ENCODE assay signal across 8 mouse cellular contexts in genomic region chr19:6018142-6019089, GRCm38 (mm10). TPM values are rescaled to one million over a fixed set of nuclear protein-coding genes. Genes with fewer than 3 reads are reported as not detected.
A peak's percentile ranks its signal among the peaks of the same experiment; 100 is the strongest.
DNase-seq lines count a peak whose midpoint lies in the region; ATAC-seq lines count a peak whose summit lies in the region.

No protein-coding gene starts in this region.

- H3K36me3 ChIP-seq in forebrain, embryonic 10.5 days (replicated peaks), result no peaks in the 10 kb centered on the region
- H3K36me3 ChIP-seq in forebrain, embryonic 16.5 days (ENCODE audit: control insufficient read depth, insufficient read depth), result no peaks in the 10 kb centered on the region
- no peaks in the 10 kb centered on the region for H3K36me3 ChIP-seq in embryonic facial prominence, embryonic 10.5 days (replicated peaks)

- H3K4me2 ChIP-seq in forebrain, embryonic 16.5 days (ENCODE audit: low read length), result no peak overlapping the region

- no peak for ATAC-seq in forebrain, embryonic 16.5 days

- peaks cover 21% of the 10 kb centered on the region for H3K4me1 ChIP-seq in forebrain, embryonic 10.5 days
- peaks cover 12% of the 10 kb centered on the region for H3K4me1 ChIP-seq in forebrain, embryonic 16.5 days (replicated peaks; ENCODE audit: control insufficient read depth, insufficient read depth, low read length)
- peaks cover 24% of the 10 kb centered on the region for H3K4me1 ChIP-seq in embryonic facial prominence, embryonic 10.5 days

- H3K4me3 ChIP-seq in forebrain, embryonic 10.5 days, result no peak overlapping the region
- no peak overlapping the region for H3K4me3 ChIP-seq in forebrain, embryonic 16.5 days (replicated peaks; ENCODE audit: low read length)
- no peak overlapping the region for H3K4me3 ChIP-seq in embryonic facial prominence, embryonic 10.5 days

- DNase-seq in forebrain, embryonic 10.5 days (ENCODE audit: extremely low spot score, low spot score), result peak; percentile 85
- peak; percentile 93 for DNase-seq in adrenal gland, postnatal 10 days
- peak; percentile 87 for DNase-seq in embryonic facial prominence, embryonic 10.5 days (ENCODE audit: low spot score)
- peak; percentile 86 to 92 for DNase-seq in heart, postnatal 14 days
- DNase-seq in left cerebral cortex, adult 8-10 months (ENCODE audit: low spot score in 2 of 2), result peak; percentile 72 to 84
- peak; percentile 90 for DNase-seq in mesoderm, embryonic 11.5 days (ENCODE audit: low read depth, low spot score)
- DNase-seq in spleen, postnatal 36 days (ENCODE audit: low spot score in 2 of 2), result peak; percentile 82 to 89

- no peak overlapping the region for H3K9ac ChIP-seq in forebrain, embryonic 16.5 days (replicated peaks; ENCODE audit: low read depth, low read length)

- WGBS in forebrain, embryonic 10.5 days, result 32% methylated on average over 15 of the region's 15 CpGs
- 27% methylated on average over 15 of the region's 15 CpGs for WGBS in forebrain, embryonic 16.5 days
- WGBS in embryonic facial prominence, embryonic 10.5 days, result 31% methylated on average over 15 of the region's 15 CpGs

- H3K27ac ChIP-seq in forebrain, embryonic 10.5 days, result no peak overlapping the region
- no peak overlapping the region for H3K27ac ChIP-seq in forebrain, embryonic 16.5 days (ENCODE audit: low read length)
- no peak overlapping the region for H3K27ac ChIP-seq in embryonic facial prominence, embryonic 10.5 days (replicated peaks)

- H3K9me3 ChIP-seq in forebrain, embryonic 10.5 days, result no peaks in the 10 kb centered on the region
- H3K9me3 ChIP-seq in forebrain, embryonic 16.5 days (ENCODE audit: control insufficient read depth, low read length), result no peaks in the 10 kb centered on the region
- no peaks in the 10 kb centered on the region for H3K9me3 ChIP-seq in embryonic facial prominence, embryonic 10.5 days

- peaks cover 47% of the 10 kb centered on the region for H3K27me3 ChIP-seq in forebrain, embryonic 10.5 days (ENCODE audit: poor library complexity, severe bottlenecking)
- peaks cover 10% of the 10 kb centered on the region for H3K27me3 ChIP-seq in forebrain, embryonic 16.5 days (replicated peaks; ENCODE audit: control insufficient read depth, insufficient read depth, low read length)
- peaks cover 45% of the 10 kb centered on the region for H3K27me3 ChIP-seq in embryonic facial prominence, embryonic 10.5 days (replicated peaks; ENCODE audit: low read depth, poor library complexity, severe bottlenecking)

- intact Hi-C loops in heart, postnatal 14 days (cut with DNase I), result loop anchor here (1.0 to 5.0 kb wide), 2 partner anchors 53 to 96 kb away; partner anchors contain the start of gene Cdc42ep2

RNA-seq across cellular contexts. Expression of gene Capn1, which starts 2.7 kb away (rescaled TPM):
- polyA plus RNA-seq in forebrain, embryonic 10.5 days (2016; fragmentation: Nextera tagmentation; extraction: Ambion mirVana), result 2.5 and 3.0 TPM in 2 replicates
- polyA plus RNA-seq in forebrain, embryonic 16.5 days (2015; fragmentation: Nextera tagmentation; extraction: Ambion mirVana), result 1.3 and 2.2 TPM in 2 replicates
- total RNA-seq in adrenal gland, postnatal 10 days (2021), result 10 to 100 TPM; 31.3 to 40.0 TPM
- 2.9 and 3.2 TPM in 2 replicates for polyA plus RNA-seq in embryonic facial prominence, embryonic 10.5 days (2016; fragmentation: Nextera tagmentation; extraction: Ambion mirVana)
- 10 to 100 TPM; 31.7 to 36.8 TPM for total RNA-seq in heart, postnatal 14 days (2021)
- total RNA-seq in left cerebral cortex, adult 8-10 months (2022), result 10 to 100 TPM; 25.6 to 31.5 (median 28.0) TPM

RNA-seq across cellular contexts. Expression of gene Syvn1, which starts 28.0 kb away (rescaled TPM):
- polyA plus RNA-seq in forebrain, embryonic 10.5 days (2016; fragmentation: Nextera tagmentation; extraction: Ambion mirVana), result 30.8 and 32.2 TPM in 2 replicates
- 22.6 and 30.3 TPM in 2 replicates for polyA plus RNA-seq in forebrain, embryonic 16.5 days (2015; fragmentation: Nextera tagmentation; extraction: Ambion mirVana)
- total RNA-seq in adrenal gland, postnatal 10 days (2021), result 10 to 100 TPM; 40.5 to 43.7 TPM
- polyA plus RNA-seq in embryonic facial prominence, embryonic 10.5 days (2016; fragmentation: Nextera tagmentation; extraction: Ambion mirVana), result 34.5 and 38.1 TPM in 2 replicates
- 10 to 100 TPM; 17.5 to 18.9 TPM for total RNA-seq in heart, postnatal 14 days (2021)
- total RNA-seq in left cerebral cortex, adult 8-10 months (2022), result 10 to 100 TPM; 35.7 to 40.3 (median 37.6) TPM

RNA-seq across cellular contexts. Expression of gene Slc22a20, which starts 32.5 kb away (rescaled TPM):
- polyA plus RNA-seq in forebrain, embryonic 10.5 days (2016; fragmentation: Nextera tagmentation; extraction: Ambion mirVana), result not detected in 2 replicates
- polyA plus RNA-seq in forebrain, embryonic 16.5 days (2015; fragmentation: Nextera tagmentation; extraction: Ambion mirVana), result not detected in 2 replicates
- total RNA-seq in adrenal gland, postnatal 10 days (2021), result not detected
- polyA plus RNA-seq in embryonic facial prominence, embryonic 10.5 days (2016; fragmentation: Nextera tagmentation; extraction: Ambion mirVana), result not detected in 2 replicates
- total RNA-seq in heart, postnatal 14 days (2021), result not detected
- not detected for total RNA-seq in left cerebral cortex, adult 8-10 months (2022)

RNA-seq across cellular contexts. Expression of gene Mrpl49, which starts 39.2 kb away (rescaled TPM):
- 89.4 and 92.1 TPM in 2 replicates for polyA plus RNA-seq in forebrain, embryonic 10.5 days (2016; fragmentation: Nextera tagmentation; extraction: Ambion mirVana)
- polyA plus RNA-seq in forebrain, embryonic 16.5 days (2015; fragmentation: Nextera tagmentation; extraction: Ambion mirVana), result 65.0 and 74.0 TPM in 2 replicates
- 10 to 100 TPM; 58.2 to 59.4 TPM for total RNA-seq in adrenal gland, postnatal 10 days (2021)
- polyA plus RNA-seq in embryonic facial prominence, embryonic 10.5 days (2016; fragmentation: Nextera tagmentation; extraction: Ambion mirVana), result 82.5 and 84.6 TPM in 2 replicates
- 10 to 100 TPM; 37.1 to 37.4 TPM for total RNA-seq in heart, postnatal 14 days (2021)
- total RNA-seq in left cerebral cortex, adult 8-10 months (2022), result 10 to 100 TPM; 42.7 to 55.2 (median 44.9) TPM

RNA-seq across cellular contexts. Expression of gene Fau, which starts 39.2 kb away (rescaled TPM):
- 829 and 865 TPM in 2 replicates for polyA plus RNA-seq in forebrain, embryonic 10.5 days (2016; fragmentation: Nextera tagmentation; extraction: Ambion mirVana)
- 493 and 512 TPM in 2 replicates for polyA plus RNA-seq in forebrain, embryonic 16.5 days (2015; fragmentation: Nextera tagmentation; extraction: Ambion mirVana)
- total RNA-seq in adrenal gland, postnatal 10 days (2021), result 1,000 to 10,000 TPM; 1,154 to 1,182 TPM
- 831 and 861 TPM in 2 replicates for polyA plus RNA-seq in embryonic facial prominence, embryonic 10.5 days (2016; fragmentation: Nextera tagmentation; extraction: Ambion mirVana)
- total RNA-seq in heart, postnatal 14 days (2021), result 100 to 1,000 TPM; 597 to 635 TPM
- total RNA-seq in left cerebral cortex, adult 8-10 months (2022), result 100 to 1,000 TPM; 737 to 869 (median 805) TPM
